Mouse (Mus musculus): Measurements from ENCODE around the gene Ermn. TPM values are rescaled to one million over a fixed set of nuclear protein-coding genes. Genes with fewer than 3 reads are reported as not detected.

The Ermn gene
- not detected for polyA plus RNA-seq (2012; fragmentation: generic; extraction: Trizol)
- long read RNA-seq, experiment 1: 0 reads
- long read RNA-seq, experiment 2: 0 reads

DNA sequence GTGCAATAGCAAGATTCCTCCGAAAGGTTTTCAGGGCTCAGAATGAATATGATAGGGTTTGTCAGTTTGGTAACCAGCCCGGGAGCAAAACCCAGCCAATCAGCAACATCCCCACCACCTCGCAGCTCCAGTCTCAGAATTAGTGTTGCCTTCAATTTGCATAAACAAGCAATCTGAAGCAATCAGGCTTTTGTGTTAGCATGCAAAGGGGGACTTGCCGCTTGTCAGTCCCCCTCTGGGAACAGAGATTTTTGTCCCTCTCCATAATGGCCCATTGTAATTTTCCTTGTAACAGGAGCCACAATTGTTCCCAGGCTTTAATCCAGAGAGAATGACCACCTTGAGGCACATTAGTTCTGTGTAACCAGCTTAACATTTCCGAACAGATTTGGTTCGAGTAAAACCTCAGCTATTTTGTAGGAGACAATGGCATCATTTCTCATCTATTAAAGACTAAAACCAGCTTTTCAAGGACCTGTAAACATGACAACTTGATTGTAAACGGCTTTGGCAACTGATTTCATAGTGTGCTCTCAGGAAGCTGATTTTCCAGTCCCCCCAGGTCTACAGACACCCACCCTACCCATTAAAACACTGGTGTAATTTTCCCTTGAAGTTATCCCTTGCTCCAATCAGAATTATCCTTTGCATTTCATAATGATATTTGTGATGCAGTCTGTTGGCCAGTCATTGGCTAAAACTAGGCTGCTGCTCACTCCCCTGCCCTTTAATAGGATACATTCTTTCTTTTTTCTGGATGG lies at the start of gene Ermn:
Gene Ermn, minus strand, starts transcription at position 44 of the 761 bp plus-strand sequence.
- no peak within 1 kb of the TSS for H3ac ChIP-seq (ENCODE audit: control insufficient read depth, insufficient read length, low read depth)
- H3K79me2 ChIP-seq (ENCODE audit: control insufficient read depth, insufficient read depth): no peaks in the 10 kb centered on the region
- no peaks in the 10 kb centered on the region for H3K36me3 ChIP-seq (ENCODE audit: control insufficient read depth, insufficient read depth)
- no peaks in the 10 kb centered on the region for H3K27me3 ChIP-seq (ENCODE audit: control insufficient read depth, insufficient read depth, insufficient read length)
- H3K79me3 ChIP-seq (ENCODE audit: low read depth): no peaks in the 10 kb centered on the region
- no peak for TF ChIP-seq FOSL1 (IDR thresholded peaks at IDR 0.05; ENCODE audit: insufficient read depth, low read length, poor library complexity, severe bottlenecking)
- TF ChIP-seq MAX (IDR thresholded peaks at IDR 0.05): no peak
- no peak for TF ChIP-seq USF1 (IDR thresholded peaks at IDR 0.05; ENCODE audit: low read depth)
- no peak within 1 kb of the TSS for H3K4me3 ChIP-seq (ENCODE audit: insufficient read depth, poor library complexity, severe bottlenecking)

DNA sequence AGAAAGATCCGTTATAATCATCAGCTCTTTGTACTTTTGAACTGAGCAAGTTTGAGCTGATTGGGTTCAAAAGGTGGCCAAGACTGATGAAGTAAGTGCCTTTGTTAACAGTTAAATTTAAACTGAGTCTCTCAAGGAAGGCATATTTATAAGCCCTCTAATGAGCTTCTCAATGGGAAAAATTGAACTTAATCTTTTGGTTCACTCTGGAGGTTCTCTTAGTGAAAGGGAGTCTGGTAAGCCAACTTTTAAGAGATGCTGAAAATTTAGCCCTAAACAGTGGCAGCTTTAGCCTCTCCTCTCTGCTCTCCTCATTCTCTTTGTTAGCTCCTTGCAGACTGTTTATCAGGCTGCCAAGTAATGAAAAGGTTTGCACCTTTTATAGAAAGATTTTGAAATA lies 42.2 kb upstream of the Ermn start:
- Histone ChIP-seq H3K36me3 (ENCODE audit: control insufficient read depth, insufficient read depth) (no peaks in the 10 kb centered on the region), H3K79me3 (ENCODE audit: low read depth) (no peaks in the 10 kb centered on the region), H3K27me3 (ENCODE audit: control insufficient read depth, insufficient read depth, insufficient read length) (no peaks in the 10 kb centered on the region), H3ac (ENCODE audit: control insufficient read depth, insufficient read length, low read depth) (no peak overlapping the region), H3K79me2 (ENCODE audit: control insufficient read depth, insufficient read depth) (no peaks in the 10 kb centered on the region), H3K4me3 (ENCODE audit: insufficient read depth, poor library complexity, severe bottlenecking) (no peak overlapping the region)
- TF ChIP-seq MYOG (IDR thresholded peaks at IDR 0.05; ENCODE audit: control insufficient read depth, extremely low read depth, insufficient read length): no peak
- no peak for TF ChIP-seq CEBPB (IDR thresholded peaks at IDR 0.05; ENCODE audit: low read depth)
- no peak for TF ChIP-seq USF1 (IDR thresholded peaks at IDR 0.05; ENCODE audit: low read depth)
- no peak for TF ChIP-seq FOSL1 (IDR thresholded peaks at IDR 0.05; ENCODE audit: insufficient read depth, low read length, poor library complexity, severe bottlenecking)
- TF ChIP-seq CTCF (IDR thresholded peaks at IDR 0.05; ENCODE audit: control insufficient read depth, insufficient read depth, insufficient read length): no peak
- TF ChIP-seq MAX (IDR thresholded peaks at IDR 0.05): no peak
- no peak for TF ChIP-seq MYOD1 (IDR thresholded peaks at IDR 0.05; ENCODE audit: control insufficient read depth, insufficient read length, low read depth)

DNA sequence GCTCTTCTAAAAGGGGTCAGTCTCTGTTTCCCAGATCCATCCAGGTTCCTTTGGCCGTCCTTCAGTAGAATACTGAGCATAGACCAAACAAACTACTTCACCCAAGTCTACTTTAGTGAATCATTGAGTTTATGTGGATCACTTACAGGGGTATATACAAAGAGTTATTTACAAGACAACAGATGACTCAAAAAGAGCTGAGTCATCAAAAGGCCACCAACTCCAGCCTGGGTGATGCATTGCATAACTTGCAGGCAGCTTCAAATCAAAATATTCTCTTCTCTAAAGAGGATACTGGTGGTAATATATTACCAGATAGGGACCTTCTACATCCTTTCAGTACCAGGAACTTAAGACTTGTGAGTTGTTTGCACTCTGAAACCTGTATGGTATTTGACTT lies 33.8 kb upstream of the Ermn start:
- Histone ChIP-seq H3K79me2 (ENCODE audit: control insufficient read depth, insufficient read depth) (no peaks in the 10 kb centered on the region), H3K4me3 (ENCODE audit: insufficient read depth, poor library complexity, severe bottlenecking) (no peak overlapping the region), H3K27me3 (ENCODE audit: control insufficient read depth, insufficient read depth, insufficient read length) (no peaks in the 10 kb centered on the region), H3K79me3 (ENCODE audit: low read depth) (no peaks in the 10 kb centered on the region), H3K36me3 (ENCODE audit: control insufficient read depth, insufficient read depth) (no peaks in the 10 kb centered on the region), H3ac (ENCODE audit: control insufficient read depth, insufficient read length, low read depth) (no peak overlapping the region)
- TF ChIP-seq MAX (IDR thresholded peaks at IDR 0.05): no peak
- no peak for TF ChIP-seq CTCF (IDR thresholded peaks at IDR 0.05; ENCODE audit: control insufficient read depth, insufficient read depth, insufficient read length)
- no peak for TF ChIP-seq FOSL1 (IDR thresholded peaks at IDR 0.05; ENCODE audit: insufficient read depth, low read length, poor library complexity, severe bottlenecking)
- TF ChIP-seq MYOD1 (IDR thresholded peaks at IDR 0.05; ENCODE audit: control insufficient read depth, insufficient read length, low read depth): no peak
- no peak for TF ChIP-seq USF1 (IDR thresholded peaks at IDR 0.05; ENCODE audit: low read depth)
- TF ChIP-seq MYOG (IDR thresholded peaks at IDR 0.05; ENCODE audit: control insufficient read depth, extremely low read depth, insufficient read length): no peak
- TF ChIP-seq CEBPB (IDR thresholded peaks at IDR 0.05; ENCODE audit: low read depth): no peak

DNA sequence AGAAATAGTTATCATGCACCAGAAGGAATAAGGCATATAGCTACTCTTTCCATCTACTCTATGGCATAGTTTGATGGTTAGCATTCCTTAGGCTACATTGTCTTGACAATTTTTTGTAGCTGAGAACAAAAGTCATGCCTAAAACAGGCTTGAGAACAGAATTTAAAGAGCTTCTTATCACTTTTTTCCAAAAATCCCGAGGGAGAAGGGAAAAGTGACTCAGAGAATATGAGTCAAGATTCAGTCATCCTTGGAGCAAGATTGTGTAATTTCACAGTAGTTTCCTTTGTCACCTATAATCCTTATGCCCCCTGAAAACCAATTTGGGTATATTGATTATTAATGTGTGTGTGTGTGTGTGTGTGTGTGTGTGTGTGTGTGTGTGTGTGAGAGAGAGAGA lies 27.2 kb upstream of the Ermn start:
- no peaks in the 10 kb centered on the region for H3K79me3 ChIP-seq (ENCODE audit: low read depth)
- H3ac ChIP-seq (ENCODE audit: control insufficient read depth, insufficient read length, low read depth): no peak overlapping the region
- no peaks in the 10 kb centered on the region for H3K36me3 ChIP-seq (ENCODE audit: control insufficient read depth, insufficient read depth)
- H3K27me3 ChIP-seq (ENCODE audit: control insufficient read depth, insufficient read depth, insufficient read length): no peaks in the 10 kb centered on the region
- peak; percentile 85 for TF ChIP-seq FOSL1 (IDR thresholded peaks at IDR 0.05; ENCODE audit: insufficient read depth, low read length, poor library complexity, severe bottlenecking)
- no peak for TF ChIP-seq MYOD1 (IDR thresholded peaks at IDR 0.05; ENCODE audit: control insufficient read depth, insufficient read length, low read depth)
- peak; percentile 95 for TF ChIP-seq CEBPB (IDR thresholded peaks at IDR 0.05; ENCODE audit: low read depth)
- TF ChIP-seq CTCF (IDR thresholded peaks at IDR 0.05; ENCODE audit: control insufficient read depth, insufficient read depth, insufficient read length): no peak
- TF ChIP-seq MYOG (IDR thresholded peaks at IDR 0.05; ENCODE audit: control insufficient read depth, extremely low read depth, insufficient read length): no peak
- TF ChIP-seq USF1 (IDR thresholded peaks at IDR 0.05; ENCODE audit: low read depth): no peak
- no peak for TF ChIP-seq MAX (IDR thresholded peaks at IDR 0.05)
- H3K79me2 ChIP-seq (ENCODE audit: control insufficient read depth, insufficient read depth): no peaks in the 10 kb centered on the region
- no peak overlapping the region for H3K4me3 ChIP-seq (ENCODE audit: insufficient read depth, poor library complexity, severe bottlenecking)

DNA sequence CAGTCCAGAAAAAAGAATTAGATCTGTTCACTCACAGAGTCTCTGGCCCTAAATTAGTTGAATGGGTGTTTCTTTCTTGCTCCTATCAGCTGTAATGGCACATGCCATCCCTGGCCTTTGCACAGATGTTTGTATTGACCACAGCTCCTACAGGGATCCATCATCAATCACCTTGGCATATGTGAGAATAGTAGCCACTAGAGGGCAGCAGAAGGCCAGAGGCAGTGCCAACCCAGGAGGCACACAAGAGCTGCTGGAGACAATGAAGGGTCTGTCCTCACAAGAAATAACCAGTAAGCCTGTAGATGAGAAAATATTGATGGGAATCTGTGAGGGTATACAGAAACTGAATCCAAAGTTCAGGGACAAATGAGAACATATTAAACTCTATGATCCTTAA lies 2.7 kb upstream of the Ermn start:
- no peak overlapping the region for H3ac ChIP-seq (ENCODE audit: control insufficient read depth, insufficient read length, low read depth)
- TF ChIP-seq MYOD1 (IDR thresholded peaks at IDR 0.05; ENCODE audit: control insufficient read depth, insufficient read length, low read depth): no peak
- no peak for TF ChIP-seq CEBPB (IDR thresholded peaks at IDR 0.05; ENCODE audit: low read depth)
- peak; percentile 27 for TF ChIP-seq CTCF (IDR thresholded peaks at IDR 0.05; ENCODE audit: control insufficient read depth, insufficient read depth, insufficient read length)
- H3K79me3 ChIP-seq (ENCODE audit: low read depth): no peaks in the 10 kb centered on the region

DNA sequence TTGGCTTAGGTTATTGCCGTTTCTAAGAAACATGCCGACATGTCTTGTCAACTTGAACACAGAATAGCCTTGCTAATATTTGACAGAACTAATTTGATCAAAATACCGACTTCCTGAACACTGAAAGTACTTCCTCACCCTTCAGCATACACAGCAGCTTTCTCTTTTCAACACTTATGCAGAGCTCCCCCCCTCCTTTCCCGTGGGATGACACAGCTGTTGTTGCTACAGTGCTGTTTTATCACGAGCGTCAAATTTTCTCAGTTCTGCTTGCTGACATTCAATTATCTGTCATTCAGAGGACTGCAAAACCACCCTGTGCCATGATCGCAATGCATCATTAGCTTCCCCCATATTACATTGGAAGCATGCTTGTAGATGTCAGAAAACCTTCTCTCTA lies 10.8 kb downstream of the Ermn start:
- TF ChIP-seq MYOG (IDR thresholded peaks at IDR 0.05; ENCODE audit: control insufficient read depth, extremely low read depth, insufficient read length) (no peak), FOSL1 (IDR thresholded peaks at IDR 0.05; ENCODE audit: insufficient read depth, low read length, poor library complexity, severe bottlenecking) (no peak), CTCF (IDR thresholded peaks at IDR 0.05; ENCODE audit: control insufficient read depth, insufficient read depth, insufficient read length) (no peak), USF1 (IDR thresholded peaks at IDR 0.05; ENCODE audit: low read depth) (no peak), MYOD1 (IDR thresholded peaks at IDR 0.05; ENCODE audit: control insufficient read depth, insufficient read length, low read depth) (no peak), MAX (IDR thresholded peaks at IDR 0.05) (no peak), CEBPB (IDR thresholded peaks at IDR 0.05; ENCODE audit: low read depth) (no peak)
- H3K79me2 ChIP-seq (ENCODE audit: control insufficient read depth, insufficient read depth): no peaks in the 10 kb centered on the region
- H3K4me3 ChIP-seq (ENCODE audit: insufficient read depth, poor library complexity, severe bottlenecking): no peak overlapping the region
- H3ac ChIP-seq (ENCODE audit: control insufficient read depth, insufficient read length, low read depth): no peak overlapping the region
- no peaks in the 10 kb centered on the region for H3K36me3 ChIP-seq (ENCODE audit: control insufficient read depth, insufficient read depth)
- no peaks in the 10 kb centered on the region for H3K27me3 ChIP-seq (ENCODE audit: control insufficient read depth, insufficient read depth, insufficient read length)
- H3K79me3 ChIP-seq (ENCODE audit: low read depth): no peaks in the 10 kb centered on the region

More for the DNA sequence above, 2.7 kb upstream of the Ermn start:
- Histone ChIP-seq H3K36me3 (ENCODE audit: control insufficient read depth, insufficient read depth) (no peaks in the 10 kb centered on the region), H3K79me2 (ENCODE audit: control insufficient read depth, insufficient read depth) (no peaks in the 10 kb centered on the region), H3K4me3 (ENCODE audit: insufficient read depth, poor library complexity, severe bottlenecking) (no peak overlapping the region), H3K27me3 (ENCODE audit: control insufficient read depth, insufficient read depth, insufficient read length) (no peaks in the 10 kb centered on the region)

All from C2C12 (cell line).